Mouse (Mus musculus) brain, embryonic 14.5 days (tissue): Measurements from ENCODE around the gene Tlk2.

Experiments
- CTCF ChIP-seq: fragments of 200-500 bp; IDR thresholded peaks from 2 replicates; pipeline ENCODE4 v1.5.1; 2012; ENCODE audit warnings: inconsistent platforms, mild to moderate bottlenecking, moderate library complexity, borderline replicate concordance; ENCODE audit not compliant: insufficient read depth, insufficient read length; ENCODE audit errors: extremely low read depth
- POLR2A ChIP-seq: fragments of 200-500 bp; IDR thresholded peaks from 2 replicates; pipeline ENCODE4 v1.6.1; 2012; ENCODE audit warnings: mild to moderate bottlenecking, inconsistent platforms, borderline replicate concordance; ENCODE audit not compliant: poor library complexity, insufficient read depth, insufficient read length, severe bottlenecking; ENCODE audit errors: extremely low read depth

GRCm38 (mm10) chr11:105323530-105323929, 144.9 kb downstream of the Tlk2 start:
- TF ChIP-seq CTCF: no peak
- TF ChIP-seq POLR2A: no peak
